Mouse (Mus musculus) Muller cell, postnatal 12 days (primary cell): ENCODE measurements around the gene Srarp.

ENCODE experiments used
- DNase-seq: peaks from one replicate; pipeline ENCODE4 v3.0.0-alpha.2; 2015; ENCODE audit errors: inconsistent ontology term

The Srarp gene

DNA sequence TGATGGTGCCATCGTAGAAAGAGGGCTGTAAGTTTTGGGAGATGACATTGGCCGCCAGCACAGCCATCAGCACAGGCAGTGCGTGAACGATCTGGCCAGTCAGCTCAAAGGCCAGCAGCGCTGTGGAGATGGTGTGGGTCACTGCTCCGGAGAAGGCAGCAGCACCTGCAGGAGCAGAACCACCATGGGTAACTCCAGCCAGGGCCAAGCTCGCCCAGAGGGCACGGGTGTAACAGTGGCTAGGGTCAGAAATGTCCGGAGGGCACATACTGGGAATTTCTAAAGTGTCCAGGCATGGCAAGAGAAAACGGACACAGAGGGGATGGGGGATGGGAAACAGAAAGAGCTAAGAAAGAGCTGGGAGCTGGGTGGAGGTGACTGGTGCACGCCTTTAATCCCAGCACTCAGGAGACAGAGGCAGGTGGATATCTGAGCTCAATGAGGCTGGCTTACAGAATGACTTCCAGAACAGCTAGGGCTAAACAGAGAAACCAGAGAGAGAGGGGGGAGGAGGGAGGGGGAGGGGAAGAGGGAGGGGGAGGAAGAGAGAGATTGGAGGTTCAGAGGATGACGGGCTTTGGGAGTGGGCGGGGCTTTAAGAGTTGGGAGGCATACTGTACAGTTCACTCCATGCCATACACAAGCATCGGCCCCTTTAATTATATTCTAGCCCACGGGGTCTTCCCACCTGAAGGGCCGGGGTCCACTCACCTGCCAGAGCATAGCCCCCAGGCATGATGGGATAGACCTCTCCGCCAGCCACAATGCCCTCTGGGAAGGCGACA is 46.3 kb downstream of the Srarp start:
- no peak for DNase-seq

DNA sequence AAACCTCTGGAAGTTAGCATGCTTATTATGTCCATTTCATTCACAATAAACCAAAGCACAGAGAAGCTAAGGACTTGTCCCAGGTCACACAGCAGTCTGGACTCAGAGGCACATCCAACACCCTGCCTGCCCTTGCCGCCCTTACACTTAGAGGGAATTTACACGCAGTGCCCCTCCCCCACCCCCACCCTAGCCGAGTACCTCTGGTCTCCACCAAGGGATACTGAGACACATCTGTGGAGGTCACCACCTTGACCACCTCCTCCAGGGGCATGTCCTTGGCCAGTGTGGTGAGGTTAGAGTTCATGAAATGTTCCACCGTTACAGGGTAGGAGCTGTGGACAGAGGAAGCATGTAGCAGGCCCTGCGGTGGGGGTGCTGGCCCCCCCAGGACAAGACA is 48.0 kb downstream of the Srarp start:
- DNase-seq, result no peak

DNA sequence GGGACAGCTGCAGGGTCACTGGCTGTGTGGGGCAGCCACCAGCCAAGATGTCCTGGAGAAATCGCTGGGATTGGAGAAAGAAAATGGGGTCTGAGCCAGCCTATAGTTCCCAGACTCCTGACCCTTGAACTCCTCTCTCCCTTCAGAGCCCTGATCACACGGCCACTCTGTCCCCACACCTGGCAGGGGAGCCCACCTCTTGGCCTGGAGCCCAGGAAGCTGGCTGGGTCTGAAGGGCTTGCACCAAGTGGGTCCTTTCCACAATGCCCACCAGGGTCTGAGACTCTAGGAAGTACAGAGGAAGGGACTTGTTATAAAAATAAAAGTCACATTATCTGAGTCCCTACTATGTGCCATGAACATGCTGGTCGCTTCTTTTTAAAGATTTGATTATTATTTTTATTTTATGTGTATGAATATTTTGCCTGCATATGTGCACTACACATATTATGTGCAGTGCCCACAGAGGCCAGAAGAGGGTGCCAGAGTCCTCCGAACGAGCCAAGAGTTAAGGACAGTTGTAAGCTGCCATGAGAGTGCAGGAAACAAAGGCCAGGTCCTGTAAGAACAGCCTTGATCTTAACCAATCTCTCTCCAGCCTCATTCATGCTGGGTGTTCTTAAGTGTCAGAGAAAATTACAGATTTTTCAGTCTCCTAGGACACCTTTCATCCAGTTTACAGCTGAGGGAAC is 48.7 kb downstream of the Srarp start:
- DNase-seq, result peak; percentile 70

DNA sequence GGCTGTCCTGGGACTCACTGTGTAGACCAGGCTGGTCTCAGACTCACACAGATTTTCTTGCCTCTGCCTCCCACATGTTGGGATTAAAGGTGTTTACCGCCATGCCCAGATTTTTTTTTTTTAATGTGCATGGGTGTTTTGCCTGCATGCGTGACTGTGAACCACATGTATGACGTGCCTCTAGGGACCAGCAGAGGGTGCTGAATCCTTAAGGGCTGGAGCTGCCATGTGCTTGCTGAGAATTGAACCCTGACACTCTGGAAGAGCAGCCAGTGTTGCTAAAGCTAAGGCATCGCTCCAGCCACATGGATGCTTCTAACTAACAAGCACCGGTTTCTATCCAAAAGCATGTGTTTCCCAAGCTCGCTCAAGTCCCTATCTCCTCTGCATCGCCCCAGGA is 49.8 kb downstream of the Srarp start:
- DNase-seq, result no peak

DNA sequence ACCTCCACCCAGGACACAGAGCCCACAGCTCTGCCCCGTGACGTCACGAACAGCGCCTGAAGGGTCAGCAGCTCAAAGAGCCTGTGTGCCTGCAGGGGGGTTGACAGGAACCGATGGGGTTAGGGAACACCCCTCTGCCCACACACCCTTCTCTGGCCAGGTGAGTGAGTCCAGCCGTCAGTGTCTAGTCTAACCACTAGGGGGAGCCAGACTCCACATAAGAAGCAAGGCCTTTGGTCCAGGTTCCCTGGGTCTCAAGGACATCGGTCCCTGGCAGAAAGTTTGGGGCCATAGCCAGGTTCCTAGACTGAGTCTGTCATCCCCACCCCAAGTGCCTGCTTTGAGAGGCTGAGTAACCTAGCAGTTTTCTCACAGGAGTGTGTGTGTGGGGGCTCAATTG is 50.6 kb downstream of the Srarp start:
- DNase-seq, result peak; percentile 56
